Mouse (Mus musculus) splenic B cell, adult 2 months (primary cell): Measurements from ENCODE around the gene Otulinl.

ENCODE experiments used
- DNase-seq: peaks from one replicate; pipeline ENCODE4 v3.0.0-alpha.2; 2011; ENCODE audit warnings: low read depth, low spot score
- H3K27me3 ChIP-seq: 2 replicates; pipeline ENCODE4 v1.6.1; 2012; ENCODE audit warnings: mild to moderate bottlenecking, low read length, moderate library complexity, mixed read lengths; ENCODE audit not compliant: control insufficient read depth, poor library complexity, insufficient read depth, severe bottlenecking
- H3K36me3 ChIP-seq: 2 replicates; pipeline ENCODE4 v1.6.1; 2012; ENCODE audit warnings: mild to moderate bottlenecking, low read length, moderate library complexity, mixed read lengths; ENCODE audit not compliant: control insufficient read depth, poor library complexity, insufficient read depth, severe bottlenecking

Otulinl gene

DNA sequence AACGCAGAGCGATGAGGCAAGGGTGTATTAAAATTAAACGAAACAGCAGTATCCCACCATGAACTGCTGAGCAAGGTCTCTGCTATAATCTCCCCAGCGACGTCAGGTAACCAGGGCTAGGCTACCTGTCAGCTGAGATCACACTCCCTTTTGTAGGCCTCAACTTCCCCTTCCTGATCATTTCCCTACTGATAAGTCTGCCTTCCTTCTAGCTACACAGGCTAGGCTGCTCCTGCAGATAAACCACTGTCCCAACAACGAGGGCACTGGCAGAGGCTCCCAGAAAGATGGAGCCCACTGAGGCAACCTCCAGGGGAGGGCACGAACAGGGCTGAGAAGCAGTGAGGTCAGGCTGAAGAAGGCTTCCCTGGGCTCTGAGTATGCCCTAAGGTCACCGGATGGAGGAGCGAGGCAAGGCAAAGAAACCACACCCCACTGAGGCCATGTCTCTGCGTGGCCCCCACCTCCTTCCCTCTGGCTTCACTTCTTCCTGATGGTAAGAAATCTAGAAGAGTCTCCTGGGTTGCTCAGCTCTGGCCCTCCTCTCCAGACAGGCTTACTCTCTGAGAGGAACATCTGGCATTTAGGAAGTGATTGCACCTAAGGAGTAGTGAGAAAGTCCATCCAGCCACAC is 9.7 kb downstream of the Otulinl start:
- Histone ChIP-seq H3K27me3 (no peaks in the 10 kb centered on the region; the same call in 1 of the 2 replicates), H3K36me3 (no peaks in the 10 kb centered on the region)
- peak; percentile 38 for DNase-seq

DNA sequence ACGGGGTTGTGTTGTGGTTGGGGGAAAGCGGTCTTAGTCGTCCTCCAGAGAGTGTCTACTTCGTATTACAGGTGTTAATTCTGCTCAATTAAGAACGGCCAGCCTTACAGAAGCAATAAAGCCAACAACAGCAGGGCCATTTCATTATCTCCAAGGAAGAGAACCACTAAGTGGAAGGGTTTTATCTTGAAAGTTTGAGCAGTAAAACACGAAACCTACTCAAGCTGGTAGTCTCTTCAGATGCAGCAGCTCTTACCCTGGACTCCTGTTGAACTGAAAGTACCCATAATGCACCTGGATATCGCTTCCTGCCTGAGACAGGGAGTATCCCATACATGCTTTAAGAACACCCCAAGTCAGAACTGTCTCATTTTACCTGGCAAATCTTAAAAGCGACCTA is 10.7 kb downstream of the Otulinl start:
- H3K27me3 ChIP-seq: no peaks in the 10 kb centered on the region; the same call in 1 of the 2 replicates
- no peaks in the 10 kb centered on the region for H3K36me3 ChIP-seq
- DNase-seq: peak; percentile 66

DNA sequence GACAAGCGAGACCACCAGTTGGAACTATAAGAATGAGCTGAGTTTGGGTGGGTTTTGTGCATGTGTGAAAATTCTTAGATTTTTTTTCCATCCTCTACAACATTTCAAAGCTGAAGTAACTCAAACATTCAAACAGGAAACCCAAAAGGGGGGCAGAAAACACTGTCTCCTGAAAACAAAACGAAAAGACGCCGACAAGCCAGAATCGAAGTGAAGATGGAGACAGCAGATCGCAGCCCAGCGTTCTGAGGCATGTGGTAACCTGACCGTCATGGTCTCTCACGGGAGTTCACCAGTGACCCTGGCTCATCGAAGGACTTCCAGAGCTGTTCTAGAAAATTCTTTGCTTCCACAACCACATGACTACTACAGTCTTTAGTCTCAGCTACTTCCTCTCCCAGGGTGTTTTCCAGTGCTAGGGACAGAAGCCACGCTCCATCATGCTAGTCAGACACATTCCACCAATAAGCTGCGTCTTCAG is 11.4 kb downstream of the Otulinl start:
- H3K36me3 ChIP-seq: no peaks in the 10 kb centered on the region
- DNase-seq: peak; percentile 30
- no peaks in the 10 kb centered on the region for H3K27me3 ChIP-seq

DNA sequence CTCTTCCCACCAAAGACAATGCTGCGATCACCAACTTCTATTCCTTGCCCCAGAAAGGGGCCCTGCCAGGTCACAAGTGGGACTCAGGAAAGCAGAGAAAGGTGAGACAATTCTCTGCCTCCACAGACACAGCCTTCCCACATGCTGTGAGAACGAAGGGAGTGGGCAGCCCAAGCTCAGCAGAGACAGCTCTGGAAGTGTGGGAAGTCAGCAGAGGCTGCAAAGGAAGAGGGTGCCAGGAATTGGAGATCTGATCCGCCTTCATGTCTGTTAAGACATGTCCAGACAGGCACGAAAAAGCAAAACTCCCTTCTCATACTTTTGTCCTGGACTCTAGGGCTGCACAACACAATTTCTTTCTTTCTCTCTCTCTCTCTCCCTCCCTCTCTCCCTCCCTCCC is 12.1 kb downstream of the Otulinl start:
- Histone ChIP-seq H3K27me3 (no peaks in the 10 kb centered on the region), H3K36me3 (no peaks in the 10 kb centered on the region)
- no peak for DNase-seq

DNA sequence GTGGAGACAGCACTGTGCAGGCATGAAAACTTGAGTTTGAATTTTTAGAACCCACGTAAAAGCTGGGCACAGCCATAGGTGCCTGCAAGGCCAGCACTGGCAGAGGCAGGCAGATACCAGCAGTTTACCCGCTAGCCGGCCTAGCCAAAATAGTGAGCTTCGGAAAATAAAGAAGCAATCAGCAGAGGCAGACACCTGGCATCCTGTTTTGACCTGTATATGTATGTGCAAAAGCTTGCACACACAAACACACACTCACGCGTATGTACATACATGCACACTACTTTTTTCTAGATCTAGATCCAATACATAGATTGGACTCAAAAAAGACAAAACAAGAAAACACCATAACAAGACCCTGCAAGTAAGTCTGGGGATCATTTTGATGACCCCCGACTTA is 12.8 kb downstream of the Otulinl start:
- DNase-seq: no peak
- H3K27me3 ChIP-seq: no peaks in the 10 kb centered on the region
- no peaks in the 10 kb centered on the region for H3K36me3 ChIP-seq

DNA sequence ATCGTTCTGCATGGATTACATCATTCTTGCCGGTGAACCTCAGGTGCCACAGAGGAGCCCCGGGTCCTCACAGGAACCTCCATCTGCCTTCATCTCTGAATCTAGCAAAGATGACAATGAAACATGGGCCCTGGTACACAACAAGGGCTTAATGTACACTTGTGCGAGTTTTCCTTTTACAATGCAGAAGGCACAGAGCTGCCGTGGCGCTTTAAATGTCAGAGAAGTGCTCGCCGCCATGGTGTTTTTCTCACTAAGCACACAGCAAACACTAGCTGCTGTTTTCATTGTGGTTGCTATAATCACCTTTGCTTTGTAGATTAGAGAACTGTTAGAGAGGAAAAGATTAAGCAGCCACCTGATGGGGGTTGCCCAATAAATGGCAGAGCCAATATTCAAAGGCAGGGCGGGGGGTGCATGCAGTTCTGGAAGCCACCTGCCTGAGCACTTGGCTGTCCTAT is 13.3 kb downstream of the Otulinl start:
- no peaks in the 10 kb centered on the region for H3K27me3 ChIP-seq
- no peak for DNase-seq
- H3K36me3 ChIP-seq: no peaks in the 10 kb centered on the region

DNA sequence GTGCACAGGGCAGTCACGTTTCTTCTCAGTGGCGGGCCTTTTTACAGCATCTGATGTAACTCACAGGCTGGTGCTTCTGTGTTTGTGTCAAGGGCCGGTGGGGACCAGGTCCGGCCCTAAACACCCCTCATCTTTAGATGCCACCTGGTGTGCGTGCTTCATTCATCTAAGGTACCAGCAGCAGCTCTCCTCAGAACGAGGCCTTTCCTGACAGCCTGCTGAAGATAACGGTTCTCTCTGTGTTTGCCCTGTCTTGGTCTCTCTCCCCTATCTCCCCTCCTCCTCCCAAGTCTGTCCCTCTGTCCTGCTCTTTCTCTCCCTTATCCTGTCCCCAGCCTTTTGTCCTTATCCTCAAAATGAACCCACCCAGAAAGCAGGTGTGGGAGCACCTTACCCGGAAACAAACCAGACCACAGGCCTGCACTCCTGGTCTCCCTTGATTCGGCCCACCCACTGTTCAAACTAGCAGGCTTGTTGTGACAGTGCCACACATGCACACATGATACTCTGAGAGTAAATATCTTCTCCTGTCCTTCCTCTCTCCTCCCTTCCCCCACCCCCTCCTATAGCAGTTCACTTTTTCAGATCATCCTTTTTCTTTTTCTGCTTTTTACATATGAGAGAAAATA is 14.4 kb downstream of the Otulinl start:
- no peaks in the 10 kb centered on the region for H3K36me3 ChIP-seq
- no peak for DNase-seq
- H3K27me3 ChIP-seq: no peaks in the 10 kb centered on the region

DNA sequence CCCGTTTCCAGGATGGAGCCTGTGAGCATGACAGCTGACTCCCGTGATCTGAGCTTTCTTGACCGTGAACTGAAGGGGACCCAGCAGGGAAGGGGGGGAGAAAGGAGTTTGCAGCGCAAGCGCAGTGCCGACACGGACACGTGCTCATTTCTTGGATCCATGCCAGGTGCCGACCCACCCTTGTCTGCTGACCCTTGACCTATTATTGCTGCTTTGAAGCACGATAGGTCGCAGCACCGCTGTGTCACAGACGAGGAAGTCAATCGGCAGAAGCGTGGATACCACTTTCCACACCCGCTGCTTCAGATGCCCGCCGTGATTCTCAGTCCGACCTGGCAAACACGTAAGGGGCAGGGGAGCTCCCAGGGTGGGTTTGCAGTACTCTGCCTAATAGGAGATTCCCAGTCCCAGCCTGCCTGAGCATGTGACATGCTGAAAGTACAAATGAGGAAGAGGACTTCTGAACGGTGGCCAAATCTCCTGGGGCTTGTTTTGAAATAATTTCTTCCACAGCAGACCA is 15.9 kb downstream of the Otulinl start:
- Histone ChIP-seq H3K27me3 (no peaks in the 10 kb centered on the region), H3K36me3 (no peaks in the 10 kb centered on the region)
- peak; percentile 46 for DNase-seq

DNA sequence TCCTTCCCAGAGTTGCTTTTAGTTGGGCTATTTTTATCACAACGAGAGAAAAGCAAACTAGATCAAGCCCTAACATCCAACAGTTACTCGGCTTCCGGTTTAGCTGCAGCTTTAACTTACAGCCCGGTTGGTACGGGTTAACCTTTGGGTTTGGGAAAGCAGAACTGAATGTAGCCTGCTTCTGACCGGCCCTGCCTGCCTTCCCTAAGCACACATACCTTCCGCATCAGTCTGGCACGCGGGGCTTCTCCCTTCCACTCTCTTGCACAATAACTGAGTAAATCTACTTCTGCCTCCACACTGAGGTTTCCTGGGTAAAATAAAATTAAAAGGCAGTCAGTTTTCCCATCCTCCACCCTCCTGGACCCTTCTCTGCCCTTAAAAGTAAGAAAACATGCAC is 17.3 kb downstream of the Otulinl start:
- DNase-seq: peak; percentile 40
- H3K27me3 ChIP-seq: no peaks in the 10 kb centered on the region

DNA sequence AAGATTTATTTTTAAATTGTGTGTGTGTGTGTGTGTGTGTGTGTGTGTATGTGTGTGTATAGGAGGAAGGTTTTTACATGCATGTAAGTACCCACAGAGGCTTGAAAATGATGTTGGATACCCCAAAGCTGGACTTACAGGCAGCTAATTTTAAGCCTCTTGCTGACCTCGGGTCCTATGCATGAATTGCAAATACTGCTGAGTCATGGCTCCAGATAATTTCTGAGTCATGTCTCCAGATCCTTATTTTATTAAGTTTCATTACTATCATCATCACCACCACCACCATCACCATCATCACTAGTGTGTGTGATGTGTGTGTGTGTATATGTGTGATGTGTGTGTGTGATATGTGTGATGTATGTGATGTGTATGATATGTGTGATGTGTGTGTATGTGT is 18.7 kb downstream of the Otulinl start:
- no peaks in the 10 kb centered on the region for H3K36me3 ChIP-seq
- H3K27me3 ChIP-seq: no peaks in the 10 kb centered on the region
- DNase-seq: no peak

More for the DNA sequence above, 17.3 kb downstream of the Otulinl start:
- no peaks in the 10 kb centered on the region for H3K36me3 ChIP-seq

DNA sequence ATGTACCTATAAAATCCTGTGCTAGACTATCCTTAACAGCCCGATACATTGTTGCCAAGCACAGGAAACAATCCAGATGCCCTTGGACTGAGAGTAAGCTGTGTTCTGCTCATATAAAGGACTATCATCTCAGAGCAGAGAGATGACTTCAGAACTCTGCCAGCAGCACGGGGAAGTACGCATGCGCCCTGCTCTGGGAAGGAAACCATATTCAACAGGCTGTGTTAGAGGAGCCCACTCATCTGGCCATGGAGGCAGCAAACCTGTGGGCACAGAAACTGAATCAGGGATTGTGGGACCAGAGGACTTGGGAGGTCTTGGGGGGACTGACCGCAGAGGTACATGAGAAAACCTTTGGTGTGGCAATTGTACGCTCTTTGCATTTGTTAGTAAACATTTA is 19.7 kb downstream of the Otulinl start:
- DNase-seq: no peak
- H3K27me3 ChIP-seq: no peaks in the 10 kb centered on the region
- H3K36me3 ChIP-seq: no peaks in the 10 kb centered on the region

DNA sequence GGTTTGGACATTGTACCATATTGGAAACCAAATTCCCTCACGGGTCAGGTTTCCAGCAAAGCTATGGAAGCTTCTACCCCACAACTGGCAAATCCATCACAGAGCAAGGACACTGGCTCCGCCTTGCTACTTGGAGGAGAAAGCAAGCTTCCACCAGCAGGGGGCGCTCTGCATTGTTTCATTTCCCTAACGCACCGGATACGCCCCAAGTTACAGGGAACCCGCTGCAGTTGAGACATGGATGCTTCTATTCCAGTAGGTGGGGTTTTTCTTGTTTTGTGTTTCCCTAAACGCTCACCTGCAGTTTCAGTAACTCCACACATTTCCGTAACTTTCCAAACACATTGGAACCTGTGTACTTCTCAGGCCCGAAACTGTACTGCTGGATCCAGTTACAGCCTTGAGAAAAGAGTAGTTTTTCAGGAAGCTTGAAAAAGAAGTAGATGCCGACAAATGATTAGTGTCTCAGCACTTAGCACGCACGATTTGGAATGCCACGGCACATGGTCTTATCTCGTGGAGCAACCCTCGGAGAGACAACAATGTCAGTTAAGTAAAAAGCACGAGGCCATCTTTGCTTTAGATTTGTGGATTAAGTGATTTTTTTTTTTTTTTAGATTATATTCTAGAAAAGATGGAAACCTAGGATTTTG is 21.7 kb downstream of the Otulinl start:
- H3K36me3 ChIP-seq: no peaks in the 10 kb centered on the region
- no peaks in the 10 kb centered on the region for H3K27me3 ChIP-seq
- DNase-seq: peak; percentile 89

DNA sequence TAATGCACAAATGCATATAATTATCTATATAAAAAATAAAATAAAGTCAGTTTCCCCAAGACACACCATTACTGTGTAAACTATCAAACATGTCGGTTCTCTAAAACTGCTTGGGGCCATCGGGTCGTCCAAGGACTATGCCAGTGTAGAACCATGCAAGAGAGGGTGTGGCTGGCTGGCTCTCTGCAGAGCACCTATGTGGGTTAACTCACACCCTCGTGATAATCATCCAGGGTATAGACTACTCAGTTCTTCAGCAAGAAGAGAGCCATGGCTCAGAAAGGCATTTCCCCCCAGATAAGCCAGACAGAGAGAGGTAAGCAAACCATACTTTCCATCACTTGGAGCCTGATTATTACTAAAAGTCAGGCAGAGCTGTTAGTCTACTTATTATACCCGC is 22.2 kb downstream of the Otulinl start:
- no peaks in the 10 kb centered on the region for H3K27me3 ChIP-seq
- no peak for DNase-seq

DNA sequence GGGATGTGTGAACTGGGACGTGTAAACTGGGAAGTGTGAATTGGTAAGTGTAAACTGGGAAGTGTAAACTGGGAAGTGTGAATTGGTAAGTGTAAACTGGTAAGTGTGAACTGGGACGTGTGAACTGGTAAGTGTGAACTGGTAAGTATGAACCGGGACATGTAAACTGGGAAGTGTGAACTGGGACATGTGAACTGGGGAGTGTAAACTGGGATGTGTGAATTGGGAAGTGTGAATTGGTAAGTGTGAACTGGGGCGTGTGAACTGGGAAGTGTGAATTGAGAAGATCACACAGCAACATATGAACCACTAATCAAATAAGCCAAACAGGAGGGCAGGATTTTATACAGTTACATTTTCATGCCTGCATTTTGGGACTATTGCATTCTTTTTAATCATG is 23.0 kb downstream of the Otulinl start:
- Histone ChIP-seq H3K27me3 (no peaks in the 10 kb centered on the region), H3K36me3 (no peaks in the 10 kb centered on the region)
- DNase-seq: no peak

More for the DNA sequence above, 22.2 kb downstream of the Otulinl start:
- H3K36me3 ChIP-seq: no peaks in the 10 kb centered on the region

DNA sequence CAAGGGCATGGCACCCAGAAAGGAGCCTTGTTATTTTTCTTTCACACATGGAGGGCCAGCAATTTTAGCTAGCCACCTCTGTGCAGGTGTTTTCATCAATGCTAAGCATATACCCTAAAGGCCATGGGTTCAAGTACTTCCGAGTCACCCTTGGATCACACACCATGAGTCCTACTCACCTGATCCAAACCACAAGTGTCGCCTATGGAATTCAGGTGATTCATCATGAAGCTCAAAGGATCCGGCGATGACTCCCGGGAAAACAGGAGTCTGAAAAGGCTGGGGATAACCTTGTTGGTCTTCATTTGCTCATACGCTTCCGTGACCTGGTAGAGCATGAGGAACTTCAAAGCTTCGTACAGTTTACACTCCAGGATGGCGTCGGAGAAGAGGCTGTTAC is 23.5 kb downstream of the Otulinl start:
- no peaks in the 10 kb centered on the region for H3K36me3 ChIP-seq
- H3K27me3 ChIP-seq: no peaks in the 10 kb centered on the region
- no peak for DNase-seq
